Mouse (Mus musculus) heart, adult 18-20 months (tissue): ENCODE results near the gene Ogfod1. TPM values are rescaled to one million over a fixed set of nuclear protein-coding genes. Genes with fewer than 3 reads are reported as not detected.
A peak's percentile ranks its signal among the peaks of the same experiment; 100 is the strongest.

Experiments used
- DNase-seq, 2 experiments: peaks; one replicate each; pipeline ENCODE4 v3.0.0; 2021 to 2022; ENCODE audit warnings: mixed read lengths in 1 of 2
- long read RNA-seq, 2 experiments: library from polyadenylated mRNA; stranded (forward); transcript quantifications; one replicate each; pipeline ENCODE4 v2.0.0; 2021
- total RNA-seq, 2 experiments: library from RNA; stranded (reverse); gene quantifications; 2 replicates each; pipeline ENCODE4 v1.2.3; 2021

Gene Ogfod1
- total RNA-seq, result 10 to 100 TPM; 31.0 to 35.5 TPM
- long read RNA-seq, experiment 1, full-length matches to known transcripts, result 2 of 12 reads
- long read RNA-seq, experiment 1, partial matches to known transcripts, result 0 of 12 reads
- long read RNA-seq, experiment 1, other reads (novel, unspliced or antisense), result 10 of 12 reads
- long read RNA-seq, experiment 2, partial matches to known transcripts, result 0 of 9 reads
- long read RNA-seq, experiment 2, other reads (novel, unspliced or antisense), result 9 of 9 reads

DNA sequence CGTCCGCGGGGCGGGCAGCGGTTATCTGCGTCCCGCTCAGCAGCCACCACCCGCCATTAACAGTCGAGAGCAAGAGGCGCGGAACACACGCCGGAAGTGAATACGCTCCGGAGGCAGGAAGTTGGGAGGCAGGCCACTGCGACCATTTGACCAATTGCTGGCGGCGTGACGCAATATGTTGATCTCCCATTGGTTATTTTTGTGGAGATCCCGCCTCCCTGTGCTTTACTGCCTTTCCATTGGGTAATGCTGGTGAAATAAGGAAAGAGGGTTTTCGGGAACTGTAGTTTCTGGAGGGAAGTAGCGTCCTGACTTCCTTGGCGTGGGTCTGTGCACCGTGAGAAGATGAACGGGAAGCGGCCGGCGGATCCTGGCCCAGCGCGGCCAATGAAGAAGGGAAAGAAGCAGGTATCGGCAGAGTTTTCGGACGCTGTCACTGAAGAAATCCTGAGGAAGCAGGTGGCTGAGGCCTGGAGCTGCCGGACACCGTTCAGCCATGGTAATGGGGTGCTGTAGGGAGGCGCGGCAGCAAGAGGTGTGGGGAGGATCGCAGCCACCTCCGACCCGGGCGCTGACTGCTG, at the start of gene Ogfod1, which contains the start of gene Nudt21:
Ogfod1 (plus strand) TSS at position 255 of the 581 bp plus-strand sequence.
Nudt21 (minus strand) TSS at position 88 of the 581 bp plus-strand sequence.
- peak; percentile 97 for DNase-seq

DNA sequence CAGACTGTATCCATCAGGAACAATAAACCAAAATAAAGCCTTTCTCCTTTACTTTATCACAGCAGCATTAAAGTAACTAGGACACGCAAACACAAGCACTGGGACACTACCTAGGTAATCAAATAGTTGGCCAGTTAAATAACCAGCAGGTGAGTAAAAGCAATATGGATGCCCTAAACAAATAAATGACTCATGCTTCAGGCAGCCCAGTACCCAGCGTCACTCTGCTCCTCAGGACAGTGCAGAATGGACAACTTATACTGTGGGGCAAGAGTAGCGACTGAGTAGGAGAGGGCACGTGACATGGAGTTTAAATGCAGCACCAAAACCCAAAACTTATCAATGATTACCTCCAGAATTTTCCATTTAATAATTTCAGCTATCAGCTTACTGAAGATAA, 47.3 kb upstream of the Ogfod1 start:
- DNase-seq, result no peak

DNA sequence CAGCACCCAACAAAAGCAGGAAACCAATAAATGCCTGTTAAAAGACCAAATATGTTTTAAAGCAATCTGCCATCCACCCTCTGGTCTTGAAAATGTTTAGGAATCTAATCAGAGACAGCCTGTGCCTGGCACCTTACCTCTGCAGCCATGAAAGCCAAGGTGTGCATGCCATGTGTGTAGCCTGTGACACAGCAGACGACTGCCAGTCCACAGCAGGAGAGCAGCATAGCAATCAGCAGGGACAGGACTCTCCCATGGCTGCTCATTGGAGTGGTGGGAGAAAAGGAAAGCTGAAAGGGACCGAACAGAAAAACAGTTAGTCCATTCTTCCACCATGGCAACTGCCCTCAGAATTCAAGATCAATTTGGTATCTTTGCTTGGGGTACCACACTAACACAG, 38.0 kb upstream of the Ogfod1 start:
- no peak for DNase-seq

DNA sequence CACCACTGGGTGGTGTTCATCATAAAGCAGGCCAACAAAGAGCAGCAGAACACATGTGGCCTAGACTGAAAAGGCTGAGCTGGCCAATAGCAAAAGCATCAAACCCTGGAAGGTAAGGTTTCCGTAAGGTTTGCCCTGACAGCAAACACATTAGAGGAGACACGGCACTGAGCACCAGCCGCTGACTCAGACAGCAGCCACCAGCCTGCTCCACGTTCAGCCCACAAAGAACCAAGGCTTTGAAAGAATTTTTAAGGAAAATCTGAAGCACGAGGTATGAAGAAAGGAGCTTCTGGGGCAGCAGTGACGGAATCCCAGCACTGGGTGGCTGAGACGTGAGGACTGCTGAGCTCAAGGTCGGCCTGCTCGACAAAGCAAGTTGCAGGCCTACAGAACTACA, 32.9 kb upstream of the Ogfod1 start:
- no peak for DNase-seq

DNA sequence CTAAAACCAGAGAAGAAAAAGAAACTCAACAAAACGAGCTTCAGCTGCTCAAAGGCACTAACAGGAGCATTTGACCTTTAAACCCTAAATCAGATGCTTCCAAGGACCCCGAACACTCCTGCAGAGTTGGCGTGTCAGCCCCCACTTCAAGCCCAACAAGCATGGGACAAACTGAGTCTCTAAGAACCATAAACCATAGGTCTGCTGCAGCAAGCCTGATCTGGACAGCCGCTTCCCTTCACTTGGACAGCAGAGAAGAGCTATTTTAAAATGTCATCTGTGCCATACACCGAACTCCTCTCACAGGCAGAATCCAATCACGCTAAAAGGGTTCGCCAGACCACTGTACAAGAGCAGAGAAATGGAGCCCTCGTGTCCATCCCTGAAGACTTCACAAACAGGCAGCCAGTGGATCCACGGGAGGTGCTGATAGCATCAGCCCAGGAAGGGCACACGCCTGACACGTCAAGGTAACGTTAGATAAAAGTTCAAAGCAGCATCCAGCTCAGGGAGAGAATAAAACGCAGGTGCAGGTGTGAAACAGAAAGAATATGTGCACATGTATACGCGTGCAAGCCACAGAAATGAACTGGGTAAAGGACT, 27.7 kb upstream of the Ogfod1 start:
- peak in 1 of 2 experiments; percentile 18 for DNase-seq

DNA sequence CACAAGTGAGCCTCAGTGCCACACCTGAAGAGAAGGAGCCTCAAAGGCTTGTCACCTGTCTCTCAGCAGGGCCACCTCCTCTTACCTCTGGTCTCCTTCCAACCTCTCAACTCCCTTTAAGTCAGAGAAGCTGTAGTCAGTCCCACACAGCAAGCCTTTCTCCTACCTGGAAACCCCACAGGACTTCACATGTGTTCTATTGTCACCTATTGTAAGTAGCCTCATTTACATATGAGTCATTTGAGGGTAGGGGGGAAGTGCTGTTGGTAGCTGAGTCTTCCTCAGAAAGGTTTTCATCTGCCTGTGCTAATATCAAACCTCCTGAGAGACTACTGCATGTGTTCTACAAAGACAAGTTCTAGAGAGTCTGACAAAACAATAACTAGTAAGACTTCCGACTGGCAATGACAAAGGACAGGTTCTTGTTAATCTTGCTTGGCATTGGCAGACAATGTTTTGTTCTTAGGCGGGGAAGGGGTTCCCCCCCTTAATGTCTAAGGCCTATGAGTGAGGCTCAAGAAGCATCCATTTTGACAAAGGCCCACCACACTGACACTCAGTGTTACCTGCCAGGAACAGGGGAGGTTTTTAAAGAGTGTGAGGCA, 26.8 kb upstream of the Ogfod1 start:
- DNase-seq, result no peak

DNA sequence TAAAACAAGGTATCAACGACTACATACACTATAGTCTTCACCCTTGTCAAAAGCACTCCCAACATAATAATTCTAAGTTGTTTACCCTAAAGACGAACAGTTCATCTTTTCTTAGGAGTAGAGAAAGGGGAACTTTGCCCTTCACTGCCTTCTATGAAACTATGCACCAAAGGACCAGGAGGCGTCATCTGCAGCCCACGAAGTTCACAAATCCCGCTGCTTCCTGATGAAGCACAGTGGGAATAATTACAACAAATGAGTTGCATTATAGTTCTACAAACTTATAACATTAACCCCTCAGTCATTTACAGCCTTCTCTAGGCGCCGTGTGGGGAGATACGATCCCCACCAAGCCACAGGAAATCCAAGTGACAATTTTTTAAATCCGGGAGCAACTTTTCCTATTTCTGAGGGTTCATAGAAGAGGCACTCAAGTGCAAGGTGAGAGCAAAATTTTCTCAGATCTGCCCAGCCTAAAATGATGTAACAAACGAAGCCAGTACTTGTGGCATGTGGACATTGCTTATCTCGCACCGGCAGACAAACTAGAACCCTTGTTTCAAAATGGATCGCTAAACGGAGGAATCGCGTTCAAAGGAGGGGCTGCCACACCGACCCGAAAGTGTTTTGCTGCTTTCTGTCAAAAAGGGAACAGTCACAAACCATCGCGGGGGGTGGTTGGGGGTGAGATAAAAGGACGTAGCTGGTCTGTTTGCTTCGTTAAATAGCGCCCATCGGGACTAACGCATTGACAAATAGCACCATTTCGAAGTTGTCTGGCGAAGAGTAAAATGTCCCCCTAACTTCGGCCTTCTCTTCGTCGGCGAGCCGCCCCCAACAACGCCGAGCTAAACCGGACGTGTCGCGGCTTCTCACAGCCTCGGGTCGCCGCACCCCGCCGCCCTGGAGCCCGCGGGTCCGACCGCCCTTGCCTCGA, 25.7 kb upstream of the Ogfod1 start:
- peak in 1 of 2 experiments; percentile 13 for DNase-seq

DNA sequence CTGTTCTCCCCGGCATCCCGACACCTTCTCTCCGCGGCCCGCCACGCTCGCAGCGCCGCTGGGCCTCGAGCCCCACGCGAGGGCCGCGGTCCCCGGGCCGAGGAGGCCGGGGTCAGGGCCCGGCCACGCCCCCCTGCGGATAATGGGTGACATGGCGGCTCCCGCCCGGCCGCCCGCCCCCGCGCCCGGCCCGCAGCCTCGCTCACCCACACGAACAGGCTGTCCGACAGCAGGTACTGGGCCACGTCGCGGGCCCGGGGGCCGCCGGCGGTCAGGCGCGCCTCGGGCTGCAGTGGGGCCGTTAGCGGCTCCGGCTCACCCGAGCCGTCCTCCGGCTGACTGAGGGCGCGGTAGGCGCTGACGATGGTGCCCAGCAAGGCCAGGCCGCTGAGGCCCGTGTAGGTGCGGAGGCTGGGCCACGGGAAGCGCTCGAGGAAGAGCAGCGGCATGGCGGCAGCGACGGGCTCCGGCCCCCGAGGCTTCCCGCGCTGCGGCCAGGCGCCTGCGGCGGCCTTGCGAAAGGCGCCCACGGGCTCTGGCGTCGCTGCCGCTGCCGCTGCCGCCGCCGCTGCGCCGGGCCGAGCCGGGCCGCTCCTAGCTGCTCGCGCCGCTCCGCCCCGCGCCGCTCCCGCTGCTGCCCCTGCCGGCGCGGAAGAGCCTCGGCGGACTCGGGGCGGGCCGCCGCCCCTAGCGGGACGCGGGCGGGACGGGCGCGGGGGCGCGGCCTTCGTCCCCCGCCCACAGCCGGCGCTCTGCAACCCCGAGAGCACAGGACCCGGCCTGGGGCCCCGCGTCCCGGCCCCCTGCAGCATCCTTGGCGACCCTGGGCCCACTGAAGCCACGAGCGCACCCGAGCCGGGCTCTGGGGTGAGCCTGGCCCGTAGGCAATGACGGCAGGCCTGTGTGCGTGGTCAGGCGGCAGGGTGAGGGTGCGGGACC, 24.7 kb upstream of the Ogfod1 start, which contains the start of gene Amfr:
Amfr (minus strand) TSS at position 830 of the 939 bp plus-strand sequence.
- peak; percentile 72 to 74 for DNase-seq

DNA sequence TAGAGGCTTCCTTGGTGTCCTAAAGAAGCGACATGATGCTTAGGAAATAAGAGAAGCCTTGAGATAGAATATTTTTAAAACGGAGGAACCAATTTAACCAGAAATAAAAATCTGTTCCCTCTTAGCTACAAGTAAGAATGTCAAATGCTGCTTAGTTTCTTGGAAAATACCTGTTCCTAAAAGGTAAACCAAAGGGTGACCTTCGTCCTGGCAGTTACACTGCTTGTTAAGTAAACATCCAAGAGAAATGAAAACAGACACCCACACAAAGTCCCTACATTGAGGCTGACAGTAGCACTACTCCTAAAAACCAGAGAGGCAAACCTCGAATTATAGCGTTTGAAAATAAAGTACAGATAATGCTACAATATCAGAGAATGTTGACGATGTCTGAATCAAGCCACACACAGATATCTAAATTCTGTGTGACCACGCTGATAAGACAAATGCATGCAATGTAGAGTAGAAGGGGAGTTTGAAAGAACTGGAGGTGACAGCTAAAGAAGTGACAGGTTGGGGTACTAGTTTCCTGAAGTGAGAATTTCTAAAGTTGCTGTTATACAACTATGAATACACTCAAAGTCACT, 23.9 kb upstream of the Ogfod1 start:
- DNase-seq, result no peak

DNA sequence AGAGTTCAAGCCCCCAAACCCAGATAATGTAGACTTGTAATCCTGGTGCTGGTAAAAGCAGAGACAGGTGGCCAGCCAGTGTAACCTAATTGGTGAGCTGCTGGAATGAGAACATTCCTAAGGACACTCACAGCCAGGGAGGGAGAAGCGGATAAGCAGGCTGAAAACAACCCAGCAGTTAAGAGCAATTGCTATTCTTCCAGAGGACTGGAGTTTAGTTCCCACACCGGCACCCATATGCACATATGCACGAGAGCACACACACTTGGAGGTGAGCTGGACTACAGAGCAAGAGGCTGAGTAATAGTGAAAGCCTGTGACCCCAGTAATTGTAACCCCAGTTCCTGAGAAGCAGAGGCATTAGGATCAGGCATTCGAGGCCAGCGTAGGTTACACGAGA, 13.1 kb upstream of the Ogfod1 start:
- DNase-seq, result no peak

DNA sequence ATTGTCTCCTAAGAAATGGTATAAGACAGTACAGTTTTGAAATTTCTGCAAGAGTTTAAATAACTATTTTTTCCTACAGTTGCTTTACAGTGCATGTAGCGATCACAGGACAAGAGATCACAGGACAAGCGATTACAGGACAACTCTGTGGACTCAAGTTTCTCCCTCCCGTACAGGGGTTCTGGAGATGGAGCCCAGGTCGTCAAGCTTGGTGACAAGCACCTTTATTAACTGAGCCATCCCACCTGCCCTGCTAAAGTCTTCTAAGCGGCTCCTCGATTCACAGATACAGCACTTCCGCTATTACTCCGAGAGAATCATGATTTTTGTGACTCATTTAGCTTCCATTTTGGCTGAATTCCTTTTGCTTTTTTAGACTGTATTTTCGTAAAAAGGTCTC, 7.3 kb upstream of the Ogfod1 start:
- DNase-seq, result no peak

DNA sequence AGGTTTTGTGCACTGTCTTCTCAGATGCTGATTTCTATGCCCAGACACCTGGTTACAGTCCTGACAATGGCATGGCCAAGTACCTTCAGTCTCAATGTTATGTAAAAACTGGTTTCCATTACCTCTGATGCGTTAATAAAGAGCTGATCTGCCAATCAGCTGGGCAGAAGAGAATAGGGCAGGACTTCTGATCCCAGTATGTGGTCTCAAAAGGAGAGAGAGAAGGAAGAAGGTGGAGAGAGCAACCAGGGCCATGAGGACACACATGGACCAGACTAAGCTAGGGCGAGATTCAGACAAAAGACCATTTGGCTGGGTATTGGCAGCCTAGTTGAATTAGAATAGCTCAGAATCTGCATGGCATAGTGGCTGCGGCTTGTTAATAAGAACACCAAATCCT, 3.4 kb upstream of the Ogfod1 start:
- DNase-seq, result no peak

DNA sequence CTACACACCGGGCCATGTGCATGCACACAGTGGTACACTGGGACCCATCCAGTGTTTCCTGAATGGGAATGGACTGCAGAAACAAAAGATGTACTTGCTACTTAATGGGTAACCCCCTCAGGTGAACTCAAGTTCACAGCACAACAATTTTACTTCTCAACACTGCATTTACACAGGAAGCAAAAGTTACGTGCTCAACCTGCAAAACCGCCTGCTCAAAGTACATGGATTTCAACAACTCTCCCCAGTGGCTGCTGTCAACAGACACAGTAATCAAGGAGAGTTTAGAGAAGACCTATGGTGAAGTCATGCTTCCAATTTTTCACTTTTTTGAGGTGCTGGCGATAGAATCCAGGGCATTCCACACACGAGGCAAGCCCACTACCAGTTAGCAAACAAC, 1.8 kb upstream of the Ogfod1 start:
- DNase-seq, result no peak

DNA sequence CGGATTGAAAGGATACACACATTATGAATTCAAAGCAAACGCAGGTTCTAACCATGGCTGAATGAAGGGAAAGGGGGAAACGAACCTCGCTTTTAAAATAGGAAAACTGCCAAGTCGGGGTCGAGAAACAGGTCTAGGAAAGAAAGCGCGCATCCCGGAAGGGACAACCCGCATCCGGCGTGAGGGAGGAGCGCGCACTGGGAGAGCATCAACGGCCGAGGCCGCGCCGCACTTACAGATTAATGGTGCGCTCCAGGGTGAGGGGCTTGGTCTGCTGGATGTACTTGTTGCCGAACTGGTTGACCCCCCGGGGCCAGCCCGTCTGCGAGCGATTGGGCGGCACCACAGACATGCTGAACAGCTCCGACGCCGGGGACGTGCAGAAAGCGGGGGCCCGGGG, 457 bp upstream of the Ogfod1 start:
- peak; percentile 53 to 58 for DNase-seq

DNA sequence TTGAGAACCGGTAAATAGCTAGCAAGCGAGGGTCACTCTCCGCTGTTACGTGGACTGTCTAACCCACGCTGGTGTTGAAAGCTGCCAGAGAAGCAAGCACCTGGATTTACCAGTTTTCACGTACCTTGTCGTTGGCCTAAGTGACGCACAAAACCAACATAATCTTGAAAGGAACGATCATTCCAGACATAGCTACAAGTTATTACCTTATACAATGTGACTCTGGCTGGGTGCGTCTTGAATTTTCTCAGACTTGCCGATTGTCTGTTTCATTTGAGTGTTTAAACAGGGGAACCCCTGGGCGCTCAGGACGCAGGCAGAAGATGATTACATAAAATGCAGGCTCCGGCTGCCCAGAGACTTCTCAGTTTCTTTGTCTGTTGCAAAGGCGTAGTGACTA, 808 bp downstream of the Ogfod1 start:
- DNase-seq, result peak in 1 of 2 experiments; percentile 14

DNA sequence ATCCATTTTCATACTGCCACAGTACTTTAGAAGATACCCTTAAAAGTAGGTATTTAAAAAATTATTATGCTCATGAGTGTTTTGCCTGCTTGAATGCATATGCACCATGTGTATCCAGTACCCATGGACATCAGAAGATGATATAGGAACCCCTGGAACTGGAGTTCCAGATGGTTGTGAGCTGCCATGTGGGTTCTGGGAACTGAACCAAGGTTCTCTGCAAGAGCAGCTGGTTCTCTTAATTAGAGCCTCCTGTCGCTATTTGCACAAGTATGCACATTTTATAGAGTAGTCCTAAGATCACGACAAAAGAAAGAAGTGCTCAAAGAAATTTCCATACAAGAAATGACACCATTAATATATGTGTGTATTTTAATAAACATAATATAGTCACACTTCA, 10.8 kb downstream of the Ogfod1 start:
- DNase-seq, result no peak

DNA sequence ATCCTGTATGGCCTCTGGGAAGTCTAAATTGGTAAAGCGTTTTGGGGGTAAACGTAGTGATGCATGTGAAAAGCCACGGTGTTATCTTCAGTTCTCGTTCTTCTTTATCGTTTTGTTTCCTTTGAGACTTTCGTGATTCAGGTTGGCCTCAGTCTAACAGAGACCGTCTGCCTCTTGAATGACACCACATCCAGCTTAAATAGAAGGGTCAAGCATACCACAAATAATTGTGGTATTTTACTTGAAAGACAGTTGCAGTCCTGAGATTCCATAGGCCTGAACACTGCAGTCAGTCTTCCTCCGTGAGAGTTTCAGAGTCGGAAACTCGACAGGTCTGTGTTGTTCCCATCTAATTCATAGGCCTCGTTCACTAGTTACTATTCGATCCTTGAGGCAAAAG, 15.7 kb downstream of the Ogfod1 start:
- no peak for DNase-seq

DNA sequence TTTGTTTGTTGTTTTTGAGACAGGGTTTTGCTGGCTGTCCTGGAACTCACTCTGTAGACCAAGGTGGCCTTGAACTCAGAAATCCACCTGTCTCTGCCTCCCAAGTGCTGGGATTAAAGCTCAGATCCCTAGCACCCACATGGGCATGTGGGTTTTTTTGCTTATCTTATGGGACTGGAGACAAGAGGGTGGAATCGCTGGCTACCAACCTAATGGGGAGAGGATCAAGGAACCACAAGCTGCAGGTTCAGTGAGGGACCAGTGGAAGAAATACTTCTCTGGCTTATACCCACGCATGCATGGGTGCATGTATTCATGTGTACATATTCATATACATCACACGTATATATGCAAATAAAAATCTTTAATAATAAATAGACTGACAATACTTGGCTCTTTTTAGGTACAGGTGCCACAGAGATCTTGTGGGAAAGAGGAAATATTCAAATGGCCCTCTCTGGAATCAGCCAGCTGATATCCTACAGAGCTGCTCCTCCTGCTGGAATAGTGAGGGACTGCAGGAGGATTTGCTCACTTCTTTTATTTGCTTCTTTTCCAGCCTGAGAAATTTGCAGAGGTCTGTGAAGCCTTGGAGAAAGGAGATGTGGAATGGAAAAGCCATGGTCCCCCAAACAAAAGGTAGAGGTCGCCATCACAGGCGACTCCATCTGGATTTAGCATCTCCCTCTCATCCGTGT, 20.3 kb downstream of the Ogfod1 start:
- DNase-seq, result peak; percentile 24 to 75

DNA sequence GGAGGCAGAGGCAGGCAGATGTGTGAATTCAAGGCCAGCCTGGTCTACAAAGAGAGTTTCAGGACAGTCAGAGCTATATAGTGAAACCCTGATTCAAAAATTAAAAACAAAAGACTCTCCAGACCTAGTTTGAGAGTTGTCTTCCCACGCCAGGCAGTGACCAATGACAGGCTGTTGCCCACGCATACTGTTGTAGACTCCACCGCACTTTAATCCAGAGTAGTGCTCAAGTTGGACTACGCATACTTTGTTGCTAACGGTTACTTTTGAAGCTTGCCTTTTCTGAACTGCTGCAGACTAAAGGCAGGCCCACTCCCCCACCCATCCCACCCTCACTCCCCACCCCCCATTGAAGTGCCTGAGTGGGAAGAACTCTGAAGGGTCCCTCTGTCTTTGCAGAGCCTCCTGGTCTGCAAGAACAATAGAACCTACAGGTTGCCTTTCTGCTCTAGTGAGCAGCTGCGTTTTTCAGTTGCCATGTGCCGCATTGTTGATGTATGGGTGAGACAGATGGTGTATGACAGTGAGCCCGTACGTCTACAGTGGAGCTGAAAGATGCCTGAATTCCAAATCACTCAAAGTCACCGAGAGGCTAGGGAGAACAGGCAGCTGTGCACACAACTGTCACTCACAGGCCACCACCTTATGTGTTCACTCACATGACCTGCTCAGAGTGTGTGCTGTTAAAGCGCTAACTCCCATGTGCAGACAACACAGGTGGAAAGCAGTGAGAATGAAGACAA, 29.3 kb downstream of the Ogfod1 start:
- no peak for DNase-seq
